Comparison of ENCODE assay signal across 8 mouse cellular contexts in the genomic region with DNA sequence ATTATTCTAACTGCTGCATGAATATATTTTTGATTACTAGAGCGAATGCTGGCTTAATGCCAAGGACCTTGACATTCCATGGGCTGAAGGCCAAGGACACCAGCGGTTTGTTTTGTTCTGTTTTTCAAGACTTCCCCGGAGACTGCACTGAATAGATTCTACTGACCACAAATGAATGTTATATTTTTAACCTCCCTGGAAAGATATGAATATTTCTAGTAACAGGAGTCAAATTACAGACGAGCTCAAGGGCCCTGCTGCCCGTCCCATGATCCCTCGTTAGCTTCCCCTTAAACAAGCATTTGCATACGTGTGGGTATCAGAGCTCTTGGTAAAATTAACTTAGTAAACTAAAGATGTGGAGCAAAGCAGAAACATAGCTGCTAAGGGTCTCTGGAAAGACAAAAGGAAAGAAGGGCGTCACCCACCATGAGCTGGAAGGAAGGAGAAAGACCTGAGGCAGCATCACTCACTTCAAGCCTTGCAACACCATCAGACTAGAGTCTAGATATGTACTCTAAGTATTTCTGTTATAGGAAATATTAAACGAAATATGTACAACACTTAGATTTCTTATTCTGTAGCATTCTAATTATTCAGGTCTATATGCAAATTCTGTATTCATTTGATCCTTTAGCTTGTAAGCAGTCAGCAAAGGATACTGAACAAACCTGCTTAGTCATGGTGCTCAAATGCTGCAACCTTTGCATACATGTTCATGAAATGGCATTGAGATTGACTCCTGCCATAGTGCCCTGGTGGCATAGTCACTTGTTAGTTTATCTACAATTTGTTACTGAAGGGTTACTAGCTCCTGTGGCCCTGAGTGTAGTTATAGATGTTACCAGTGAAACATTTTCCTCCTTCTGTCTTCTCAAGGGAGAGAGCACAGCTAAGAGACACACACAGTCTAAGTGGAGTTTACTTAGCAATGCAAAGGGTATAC. TPM values are rescaled to one million over a fixed set of nuclear protein-coding genes. Genes with fewer than 3 reads are reported as not detected.
DNase-seq lines count a peak whose midpoint lies in the region; ATAC-seq lines count a peak whose summit lies in the region.

No protein-coding gene starts in this region.

- intact Hi-C loops in gastrocnemius, postnatal 14 days (cut with DNase I; ENCODE audit: low total_unique reads): no loop called here

- ATAC-seq in hematopoietic stem cell, adult 5-6 weeks (replicated peaks in 1 of 2; ENCODE audit: insufficient read depth in 1 of 2, low FRiP score in 2 of 2, low TSS enrichment in 1 of 2, low read depth in 1 of 2, poor library complexity in 2 of 2, severe bottlenecking in 2 of 2): peak; percentile 37 to 56; a peak in 3 of 4 replicates

- peak; percentile 64 for DNase-seq in adrenal gland, postnatal 10 days
- DNase-seq in adrenal gland, adult 18-20 months (ENCODE audit: low spot score in 2 of 2): no peak
- DNase-seq in ovary, postnatal 36 days (ENCODE audit: low spot score): peak; percentile 45
- no peak for DNase-seq in ovary, postnatal 14 days (ENCODE audit: low spot score)
- peak; percentile 35 for DNase-seq in testis, postnatal 14 days (ENCODE audit: low spot score)
- no peak for DNase-seq in gastrocnemius, postnatal 14 days
- no peak for DNase-seq in c-Kit-positive CD71-positive TER-119-positive erythroid progenitor cells, embryonic 14.5 days (ENCODE audit: low spot score)

RNA-seq across cellular contexts. Expression of a gene that starts 23.0 kb away (rescaled TPM):
- total RNA-seq in adrenal gland, postnatal 10 days (2021): 10 to 100 TPM; 48.4 to 50.7 TPM
- 100 to 1,000 TPM in 1 of 2 experiments, 10 to 100 TPM in 1; 51.9 to 156 TPM for total RNA-seq in adrenal gland, adult 18-20 months (2021)
- total RNA-seq in hematopoietic stem cell, adult 5-6 weeks (2017): 19.6 and 20.2 TPM in 2 replicates
- 10 to 100 TPM in 1 of 2 experiments, 1 to 10 TPM in 1; 9.5 to 12.6 TPM for total RNA-seq in gastrocnemius, postnatal 14 days (2021)

RNA-seq across cellular contexts. Expression of a gene that starts 46.9 kb away (rescaled TPM):
- total RNA-seq in adrenal gland, postnatal 10 days (2021): 10 to 100 TPM; 29.5 to 34.8 TPM
- 10 to 100 TPM; 32.2 to 36.7 TPM for total RNA-seq in adrenal gland, adult 18-20 months (2021)
- 32.9 and 41.4 TPM in 2 replicates for total RNA-seq in hematopoietic stem cell, adult 5-6 weeks (2017)
- total RNA-seq in gastrocnemius, postnatal 14 days (2021): 10 to 100 TPM; 28.0 to 29.7 TPM

Comparison
In these comparisons a context has a peak if more than half of its experiments do, and no peak if none do; other contexts are left out.
1. DNase-seq: peak in adrenal gland, postnatal 10 days (single experiment), ovary, postnatal 36 days (single experiment) and testis, postnatal 14 days (single experiment); none in adrenal gland, adult 18-20 months (0 of 2), ovary, postnatal 14 days (single experiment), gastrocnemius, postnatal 14 days (single experiment) and c-Kit-positive CD71-positive TER-119-positive erythroid progenitor cells, embryonic 14.5 days (single experiment).